Mouse (Mus musculus): ENCODE data around the gene Zdhhc7.

GRCm38 (mm10) chr8:120072259-120072658 lies 29.0 kb downstream of the Zdhhc7 start:
- no peak for TF ChIP-seq CTCF (IDR thresholded peaks at IDR 0.05; ENCODE audit: insufficient read depth, low read depth, low read length)
- TF ChIP-seq POLR2A (IDR thresholded peaks at IDR 0.05; ENCODE audit: insufficient read depth, low read depth, low read length) = no peak

All from olfactory bulb, adult 2 months (tissue).